Mouse (Mus musculus): ENCODE results near the gene Islr. TPM values are rescaled to one million over a fixed set of nuclear protein-coding genes. Genes with fewer than 3 reads are reported as not detected.
A peak's percentile ranks its signal among the peaks of the same experiment; 100 is the strongest.
"Not testable (repeated sequence)": the region's sequence is repeated elsewhere in the genome, so short reads cannot be mapped to it uniquely, and the experiment has no call there.

The Islr gene
- 3.8 and 4.2 TPM in 2 replicates for polyA plus RNA-seq (2015; fragmentation: Nextera tagmentation; extraction: Ambion mirVana)

- peak; percentile 77 for ATAC-seq (ENCODE audit: low read depth)
- WGBS (ENCODE audit: insufficient replicate concordance): 3% methylated on average over 42 of the region's 42 CpGs
- Histone ChIP-seq H3K4me1 (replicated peaks) (peaks cover 11% of the 10 kb centered on the region), H3K27me3 (peaks cover 87% of the 10 kb centered on the region), H3K9ac (peak within 1 kb of the TSS; percentile 49; the same call in 1 of the 2 replicates), H3K36me3 (no peaks in the 10 kb centered on the region), H3K4me2 (peak within 1 kb of the TSS; percentile 68), H3K4me3 (replicated peaks) (peak within 1 kb of the TSS; percentile 56), H3K9me3 (replicated peaks) (no peaks in the 10 kb centered on the region), H3K27ac (no peak within 1 kb of the TSS)
- DNase-seq: no peak
Measured at GRCm38 (mm10) chr9:58203516-58204447, at the start of gene Islr, which contains the start of gene Islr2. Gene Islr (minus strand): TSS chr9:58204306. Gene Islr2 (minus strand): TSS chr9:58204319.

- H3K4me3 ChIP-seq (replicated peaks): peak overlapping the region; percentile 71
- DNase-seq: not testable (repeated sequence)
Measured at GRCm38 (mm10) chr9:58253805-58254122, 49.7 kb upstream of the Islr start.

GRCm38 (mm10) chr9:58253033-58253804 is 49.1 kb upstream of the Islr start, which contains the start of gene Stoml1:
Gene Stoml1 (plus strand): TSS chr9:58253164.
- Histone ChIP-seq H3K9ac (peak within 1 kb of the TSS; percentile 80), H3K9me3 (replicated peaks) (no peaks in the 10 kb centered on the region), H3K4me1 (replicated peaks) (peaks cover 60% of the 10 kb centered on the region), H3K27me3 (no peaks in the 10 kb centered on the region), H3K36me3 (no peaks in the 10 kb centered on the region; the same call in 1 of the 2 replicates), H3K4me2 (peak within 1 kb of the TSS; percentile 91), H3K27ac (peak within 1 kb of the TSS; percentile 87), H3K4me3 (replicated peaks) (peak within 1 kb of the TSS; percentile 71)
- DNase-seq (peak; percentile 95), ATAC-seq (ENCODE audit: low read depth) (peak; percentile 94)
- under 1% methylated on average over 31 of the region's 31 CpGs for WGBS (ENCODE audit: insufficient replicate concordance)

More at GRCm38 (mm10) chr9:58253805-58254122, 49.7 kb upstream of the Islr start:
- Histone ChIP-seq H3K9ac (peak overlapping the region; percentile 80), H3K4me1 (replicated peaks) (peaks cover 55% of the 10 kb centered on the region), H3K4me2 (peak overlapping the region; percentile 91), H3K27ac (peak overlapping the region; percentile 87)
- H3K9me3 ChIP-seq (replicated peaks); H3K36me3 ChIP-seq; H3K27me3 ChIP-seq; ATAC-seq (ENCODE audit: low read depth): not testable (repeated sequence)
- 53% methylated on average over 5 of the region's 5 CpGs for WGBS (ENCODE audit: insufficient replicate concordance)

GRCm38 (mm10) chr9:58250730-58251129 is 46.6 kb upstream of the Islr start:
- Histone ChIP-seq H3K4me2 (0 out of 2 replicates have a peak overlapping the region, but pooled peaks have one; percentile 95), H3K4me1 (replicated peaks) (peaks cover 71% of the 10 kb centered on the region), H3K9ac (0 out of 2 replicates have a peak overlapping the region, but pooled peaks have one; percentile 92), H3K27ac (peak overlapping the region; percentile 97)
- not testable (repeated sequence) for H3K27me3 ChIP-seq; DNase-seq; H3K36me3 ChIP-seq; H3K4me3 ChIP-seq (replicated peaks); ATAC-seq (ENCODE audit: low read depth); H3K9me3 ChIP-seq (replicated peaks)
- WGBS (ENCODE audit: insufficient replicate concordance): 97% methylated on average over 1 of the region's 1 CpGs

- Histone ChIP-seq H3K27me3 (no peaks in the 10 kb centered on the region), H3K9me3 (replicated peaks) (no peaks in the 10 kb centered on the region), H3K4me2 (peak overlapping the region; percentile 95), H3K4me3 (replicated peaks) (peak overlapping the region; percentile 82; the same call in 1 of the 2 replicates), H3K27ac (peak overlapping the region; percentile 97), H3K36me3 (peaks cover 5% of the 10 kb centered on the region), H3K4me1 (replicated peaks) (peaks cover 68% of the 10 kb centered on the region), H3K9ac (peak overlapping the region; percentile 92)
- ATAC-seq (ENCODE audit: low read depth) (no peak), DNase-seq (no peak)
- WGBS (ENCODE audit: insufficient replicate concordance): 75% methylated on average over 8 of the region's 8 CpGs
Measured at GRCm38 (mm10) chr9:58250322-58250721, 46.2 kb upstream of the Islr start.

GRCm38 (mm10) chr9:58249592-58250192 is 45.6 kb upstream of the Islr start, which contains the start of gene Pml:
Gene Pml (minus strand): TSS chr9:58249786.
- DNase-seq (peak; percentile 76), ATAC-seq (ENCODE audit: low read depth) (peak; percentile 67)
- under 1% methylated on average over 16 of the region's 16 CpGs for whole genome bisulfite sequencing (ENCODE audit: insufficient replicate concordance)
- no peaks in the 10 kb centered on the region for H3K27me3 ChIP-seq
- H3K4me3 ChIP-seq (replicated peaks): peak within 1 kb of the TSS; percentile 82
- peak within 1 kb of the TSS; percentile 97 for H3K27ac ChIP-seq
- peak within 1 kb of the TSS; percentile 95 for H3K4me2 ChIP-seq
- H3K9ac ChIP-seq: peak within 1 kb of the TSS; percentile 92
- peaks cover 11% of the 10 kb centered on the region for H3K36me3 ChIP-seq
- H3K9me3 ChIP-seq (replicated peaks): no peaks in the 10 kb centered on the region
- H3K4me1 ChIP-seq (replicated peaks): peaks cover 69% of the 10 kb centered on the region

- Histone ChIP-seq H3K4me1 (replicated peaks) (peaks cover 70% of the 10 kb centered on the region), H3K36me3 (peaks cover 19% of the 10 kb centered on the region), H3K4me2 (peak overlapping the region; percentile 95), H3K9me3 (replicated peaks) (no peaks in the 10 kb centered on the region), H3K27ac (peak overlapping the region; percentile 97), H3K9ac (peak overlapping the region; percentile 92), H3K4me3 (replicated peaks) (peak overlapping the region; percentile 82), H3K27me3 (no peaks in the 10 kb centered on the region)
- ATAC-seq (ENCODE audit: low read depth) (no peak), DNase-seq (no peak)
- 7% methylated on average over 7 of the region's 7 CpGs for WGBS (ENCODE audit: insufficient replicate concordance)
Measured at GRCm38 (mm10) chr9:58248746-58249413, 44.8 kb upstream of the Islr start.

GRCm38 (mm10) chr9:58247064-58247759 is 43.1 kb upstream of the Islr start:
- Histone ChIP-seq H3K9ac (peak overlapping the region; percentile 92), H3K4me1 (replicated peaks) (peaks cover 71% of the 10 kb centered on the region)
- 6% methylated on average over 25 of the region's 25 CpGs for WGBS (ENCODE audit: insufficient replicate concordance)

GRCm38 (mm10) chr9:58246083-58246591 is 42.0 kb upstream of the Islr start:
- DNase-seq: peak; percentile 59
- ATAC-seq (ENCODE audit: low read depth): peak; percentile 52
- Histone ChIP-seq H3K9me3 (replicated peaks) (no peaks in the 10 kb centered on the region), H3K9ac (peak overlapping the region; percentile 92), H3K4me1 (replicated peaks) (peaks cover 79% of the 10 kb centered on the region), H3K27ac (peak overlapping the region; percentile 97), H3K4me2 (peak overlapping the region; percentile 95), H3K27me3 (no peaks in the 10 kb centered on the region), H3K4me3 (replicated peaks) (peak overlapping the region; percentile 82), H3K36me3 (peaks cover 45% of the 10 kb centered on the region)
- 11% methylated on average over 4 of the region's 4 CpGs for WGBS (ENCODE audit: insufficient replicate concordance)

More at GRCm38 (mm10) chr9:58247064-58247759, 43.1 kb upstream of the Islr start:
- no peaks in the 10 kb centered on the region for H3K9me3 ChIP-seq (replicated peaks)
- ATAC-seq (ENCODE audit: low read depth) (peak; percentile 84), DNase-seq (peak; percentile 81)
- H3K4me2 ChIP-seq: peak overlapping the region; percentile 95
- H3K27me3 ChIP-seq: no peaks in the 10 kb centered on the region
- H3K4me3 ChIP-seq (replicated peaks): peak overlapping the region; percentile 82
- H3K36me3 ChIP-seq: peaks cover 36% of the 10 kb centered on the region
- peak overlapping the region; percentile 97 for H3K27ac ChIP-seq
